1 mouse cellular context compared by ENCODE assay signal in genomic region chr6:106800227-106800557, GRCm38 (mm10).
TF ChIP-seq lines count a peak whose summit lies in the region.

No protein-coding gene starts in this region.

TF ChIP-seq in CH12.LX, 34 proteins besides CTCF, POLR2A, EP300 and RAD21 (continued from another document):
- TF ChIP-seq CHD1 (IDR thresholded peaks at IDR 0.05; ENCODE audit: low read depth, low read length) = no peak
- TF ChIP-seq NRF1 (IDR thresholded peaks at IDR 0.05; ENCODE audit: low read depth, low read length) = no peak
- TF ChIP-seq CHD2 (IDR thresholded peaks at IDR 0.05; ENCODE audit: low read length) = peak; percentile 8; the same call in 1 of the 2 replicates
- TF ChIP-seq ETS1 (conservative IDR thresholded peaks at IDR 0.05; ENCODE audit: low read depth, low read length) = no peak
- TF ChIP-seq HCFC1 (IDR thresholded peaks at IDR 0.05; ENCODE audit: low read depth, low read length) = no peak
- no peak for TF ChIP-seq USF2 (conservative IDR thresholded peaks at IDR 0.05; ENCODE audit: low read depth, low read length)
- TF ChIP-seq MXI1 (IDR thresholded peaks at IDR 0.05; ENCODE audit: low read depth, low read length) = no peak
- no peak for TF ChIP-seq JUND (conservative IDR thresholded peaks at IDR 0.05; ENCODE audit: low read depth, low read length)
- TF ChIP-seq NELFE (IDR thresholded peaks at IDR 0.05; ENCODE audit: low read depth, low read length) = peak; percentile 2; the same call in 1 of the 2 replicates
- no peak for TF ChIP-seq BHLHE40 (IDR thresholded peaks at IDR 0.05; ENCODE audit: low read depth, low read length)
- no peak for TF ChIP-seq MAZ (IDR thresholded peaks at IDR 0.05; ENCODE audit: low read depth, low read length)
- TF ChIP-seq ZMIZ1 (IDR thresholded peaks at IDR 0.05; ENCODE audit: low read depth, low read length) = no peak
- TF ChIP-seq KAT2A (IDR thresholded peaks at IDR 0.05; ENCODE audit: insufficient replicate concordance, low read length) = 0 out of 2 replicates have a peak, but pooled peaks have one; percentile 3
- TF ChIP-seq PAX5 (IDR thresholded peaks at IDR 0.05; ENCODE audit: low read length) = no peak
- TF ChIP-seq POLR2AphosphoS2 (IDR thresholded peaks at IDR 0.05; ENCODE audit: low read depth, low read length) = no peak
